ENCODE assay signal across 16 mouse cellular contexts in the genomic region with DNA sequence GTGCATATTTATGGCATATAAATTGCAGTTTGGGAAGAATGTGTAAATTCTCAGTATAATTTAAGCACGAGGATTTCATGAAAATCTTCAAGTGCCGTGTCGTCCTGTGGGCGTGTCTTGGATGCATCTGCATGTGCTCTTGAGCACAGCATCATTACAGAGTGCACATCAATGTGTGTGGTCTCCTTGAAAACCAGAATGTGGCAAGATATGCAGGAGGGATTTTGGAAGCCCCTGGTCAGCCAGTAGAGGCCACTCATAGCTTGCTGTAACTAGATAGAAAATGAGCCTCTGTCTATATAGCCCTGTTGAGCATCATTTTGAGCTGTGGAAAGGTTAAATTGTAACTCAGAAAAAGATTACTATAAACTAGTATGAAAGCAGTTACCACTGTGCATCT.
DNase-seq lines count a peak whose midpoint lies in the region; ATAC-seq lines count a peak whose summit lies in the region.
"Had no signal": no experiment of that assay in that cellular context is flagged by ENCODE, and none has a peak within 500 bp of the region (broad histone marks: within the 10 kb centered on the region; RNA-seq: fewer than 3 reads in every experiment).

No protein-coding gene starts in this region.

- H3K27me3 ChIP-seq in splenic B cell, adult 2 months (ENCODE audit: control insufficient read depth, insufficient read depth, low read length, poor library complexity, severe bottlenecking): no peaks in the 10 kb centered on the region
- H3K27me3 ChIP-seq: embryonic facial prominence, embryonic 15.5 days; forebrain, embryonic 15.5 days had no signal

- ATAC-seq in frontal cortex, adult (ENCODE audit: low TSS enrichment): peak; percentile 56
- ATAC-seq: forebrain, embryonic 15.5 days; inflammation-experienced regulatory T-cells, adult 6 months had no signal

- DNase-seq in frontal cortex, postnatal 10 days (ENCODE audit: low spot score in 2 of 2): no peak
- DNase-seq in lung, postnatal 10 days: peak; percentile 11
- no peak for DNase-seq in lung, postnatal 4 days
- peak; percentile 28 for DNase-seq in embryo, embryonic 11 days
- DNase-seq in splenic B cell, adult 2 months (ENCODE audit: low read depth, low spot score): peak; percentile 4
- no peak for DNase-seq in cerebellum, adult 9-10 months
- DNase-seq: cerebellum, postnatal 14 days; gastrocnemius, postnatal 10 days; heart, postnatal 14 days; kidney, postnatal 10 days; lung, adult 2 months; thymus, adult 18-20 months had no signal

- H3K36me3 ChIP-seq in splenic B cell, adult 2 months (ENCODE audit: control insufficient read depth, insufficient read depth, low read length, poor library complexity, severe bottlenecking): no peaks in the 10 kb centered on the region; the same call in 1 of the 2 replicates
- H3K36me3 ChIP-seq: embryonic facial prominence, embryonic 15.5 days; forebrain, embryonic 15.5 days had no signal

Comparison
In these comparisons a context has a peak if more than half of its experiments do, and no peak if none do; other contexts are left out.
1. DNase-seq: peak in lung, postnatal 10 days (single experiment), embryo, embryonic 11 days (single experiment) and splenic B cell, adult 2 months (single experiment); none in frontal cortex, postnatal 10 days (0 of 2), lung, postnatal 4 days (0 of 2) and cerebellum, adult 9-10 months (single experiment).